Mouse (Mus musculus) ovary, postnatal 14 days (tissue): ENCODE measurements at regions not wholly inside any gene's neighbourhood (a gene's known extent, or its start where the extent isn't known, plus 50 kb on each side); places are given as distances from the start of the nearest gene placed in this dataset.

Experiments used
- DNase-seq: peaks from one replicate; pipeline ENCODE4 v3.0.0; 2022; ENCODE audit warnings: low spot score

DNA sequence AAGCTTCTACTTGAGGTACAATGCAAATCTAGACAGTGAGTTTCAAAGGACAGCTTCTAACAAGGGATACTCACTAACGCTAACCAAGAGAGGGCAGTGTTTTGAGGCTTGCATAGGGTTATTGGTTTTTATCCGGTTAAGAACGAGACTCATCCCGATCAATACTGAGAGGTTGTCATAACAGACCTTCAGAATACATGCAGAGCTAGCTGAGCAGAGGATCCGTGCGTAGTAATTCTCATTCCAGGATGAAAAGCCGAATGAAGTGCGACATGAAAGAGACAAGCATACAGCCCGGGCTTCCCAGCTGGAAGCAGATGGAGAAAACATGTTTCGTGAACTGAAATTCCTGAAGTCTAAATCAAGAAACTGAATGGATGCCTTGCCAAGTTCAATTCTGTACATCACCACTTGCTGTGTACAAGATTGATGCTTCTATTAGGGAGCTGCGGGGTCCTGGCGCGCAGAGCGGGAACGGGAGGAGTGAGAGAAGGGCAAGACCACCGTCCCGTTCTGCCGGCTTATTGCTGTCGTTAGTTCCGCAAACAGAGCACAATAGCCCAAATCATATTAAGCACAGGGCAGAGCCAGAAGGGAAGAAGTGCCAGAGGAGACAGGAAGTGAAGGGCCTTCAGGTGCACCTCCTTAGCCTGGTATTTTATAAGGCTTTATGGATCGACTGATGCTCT, 65.4 kb upstream of the Tes start:
- DNase-seq: no peak

DNA sequence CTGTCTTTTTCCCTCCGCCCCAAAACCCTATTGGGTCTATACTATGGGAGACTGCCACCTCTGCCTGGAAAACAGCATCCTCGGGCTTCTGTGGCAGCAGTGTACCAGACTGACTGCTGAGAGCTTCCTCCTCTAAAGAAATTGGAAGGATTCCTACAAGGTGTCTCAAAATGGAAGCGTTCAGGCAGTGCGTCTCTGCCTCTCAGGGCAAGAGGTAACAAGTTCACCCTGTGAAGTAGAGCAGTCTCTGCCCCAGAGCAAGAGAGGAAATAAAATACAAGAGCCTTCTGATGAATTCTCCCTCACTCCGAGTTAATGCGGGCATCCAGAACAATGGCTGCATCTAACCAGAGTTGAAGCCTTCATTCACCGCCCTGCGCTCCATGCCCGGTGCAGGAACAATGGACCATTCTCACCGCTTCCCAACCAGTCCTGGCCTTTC, 69.4 kb upstream of the Tes start:
- no peak for DNase-seq

DNA sequence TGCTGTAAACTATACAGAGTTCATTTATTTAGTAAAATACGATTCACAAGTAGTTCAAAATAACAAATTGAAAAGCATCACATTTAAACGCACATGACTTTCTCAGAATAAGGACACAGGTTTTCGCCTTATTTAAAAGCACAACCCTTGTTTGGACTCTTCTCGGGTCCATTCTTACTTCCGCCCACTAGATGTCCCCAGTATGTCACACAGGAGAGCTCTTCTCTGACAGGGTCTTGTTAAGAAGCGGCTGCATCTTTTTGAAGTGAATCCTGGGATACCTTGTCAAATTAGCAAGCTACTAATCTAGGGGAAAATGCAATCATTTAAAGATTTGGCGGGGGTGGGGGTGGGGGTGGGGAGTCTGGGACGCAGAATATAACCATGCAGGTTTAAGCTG, 70.2 kb upstream of the Tes start:
- DNase-seq: no peak

DNA sequence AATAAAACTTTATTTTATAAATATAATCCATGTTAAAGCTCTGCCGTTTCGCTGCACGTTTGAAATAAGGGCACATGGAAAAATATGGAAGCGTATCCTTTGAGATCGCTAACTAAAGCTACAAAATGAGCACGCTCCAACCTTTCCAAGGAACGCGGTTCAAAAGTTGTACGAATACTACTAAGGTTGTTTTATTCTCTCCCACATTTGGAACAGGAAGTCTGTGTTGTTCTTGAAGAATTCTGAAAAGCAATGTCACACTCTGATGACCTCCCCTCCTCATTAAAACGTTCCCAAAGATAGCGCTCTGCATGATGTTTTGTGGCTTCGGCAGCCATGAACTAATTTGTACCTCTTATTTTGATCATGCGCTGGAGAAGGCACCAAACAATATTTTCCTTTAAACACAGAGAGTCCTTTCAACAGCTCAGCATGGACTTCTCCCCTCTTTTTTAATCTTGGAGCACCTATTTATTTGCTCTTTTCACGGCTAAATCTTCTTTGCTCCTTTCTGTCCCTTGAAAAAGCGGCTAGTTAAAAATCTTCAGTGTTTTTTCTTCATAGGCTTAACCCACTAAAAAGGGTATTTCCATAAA, 72.9 kb upstream of the Tes start:
- DNase-seq: no peak

DNA sequence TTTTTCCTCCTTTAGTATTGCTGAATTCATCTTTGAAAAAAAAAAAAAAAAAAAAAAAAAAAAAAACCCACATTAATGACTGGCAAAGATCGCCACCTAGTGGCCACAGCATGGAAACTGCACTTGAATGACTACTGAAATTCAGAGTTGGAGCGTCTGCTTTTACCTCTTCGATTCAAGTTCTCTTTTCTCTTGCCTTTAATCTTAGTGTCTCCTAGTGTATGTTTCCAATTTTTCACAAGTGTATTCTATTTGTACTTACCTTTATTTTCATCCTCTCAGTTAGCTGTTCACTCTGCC, 79.9 kb upstream of the Tfec start:
- DNase-seq: no peak

DNA sequence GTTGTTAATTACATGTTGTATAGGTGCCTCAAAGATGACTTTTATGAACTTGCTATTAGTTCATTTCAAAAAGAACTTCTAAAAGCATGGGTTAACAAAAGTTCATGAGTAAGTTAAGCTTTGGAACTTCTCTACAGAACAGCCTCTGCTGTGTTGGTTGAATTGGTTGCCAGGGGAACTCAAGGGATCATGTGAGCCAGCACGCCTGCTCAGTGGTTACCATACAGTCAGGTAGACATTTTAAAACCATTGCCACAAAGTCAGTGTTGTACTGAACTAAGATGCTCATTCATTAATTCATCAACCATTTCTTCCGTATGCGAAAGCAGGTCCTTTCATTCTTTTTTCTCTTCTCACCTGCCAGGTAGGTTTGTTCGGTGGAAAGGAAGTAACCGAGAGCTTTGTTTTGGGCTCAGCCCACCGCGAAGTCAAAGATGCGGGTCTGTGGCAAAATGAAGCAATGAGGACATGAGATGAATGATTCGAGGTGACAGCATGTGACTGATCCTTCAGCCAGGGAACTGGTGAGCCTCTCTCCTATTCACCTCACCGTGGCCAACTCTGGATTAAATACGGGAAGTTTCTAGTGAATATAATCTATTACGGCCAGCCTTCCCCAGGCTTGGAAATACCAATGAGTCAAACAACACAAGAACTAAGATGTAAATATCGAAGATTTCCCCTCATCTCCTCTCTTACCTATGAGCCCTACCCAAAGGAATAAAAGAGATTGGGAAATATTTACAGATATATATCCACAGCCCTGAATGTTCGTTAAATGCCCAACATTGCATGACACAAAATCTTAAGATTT, 79.4 kb upstream of the Tfec start:
- DNase-seq: no peak

DNA sequence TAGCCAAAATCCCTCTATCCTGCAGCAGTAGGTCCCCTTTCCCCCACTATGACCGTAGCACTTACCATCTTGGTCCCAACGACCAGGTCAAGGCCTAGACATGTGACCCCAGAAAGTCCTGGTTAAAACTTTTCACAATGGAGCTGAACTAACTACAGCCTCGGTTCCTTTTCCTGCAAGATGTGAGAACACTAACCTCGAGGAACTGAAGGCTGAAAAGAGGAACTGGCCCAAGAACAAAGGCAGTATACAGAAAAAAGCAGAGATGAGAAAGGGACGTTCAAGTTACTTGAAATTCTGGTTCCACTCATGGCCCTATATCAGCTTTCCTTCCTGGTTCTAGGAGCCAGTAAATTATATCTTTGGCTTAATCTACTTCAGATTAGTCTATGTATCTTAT, 67.4 kb upstream of the Tfec start:
- no peak for DNase-seq

DNA sequence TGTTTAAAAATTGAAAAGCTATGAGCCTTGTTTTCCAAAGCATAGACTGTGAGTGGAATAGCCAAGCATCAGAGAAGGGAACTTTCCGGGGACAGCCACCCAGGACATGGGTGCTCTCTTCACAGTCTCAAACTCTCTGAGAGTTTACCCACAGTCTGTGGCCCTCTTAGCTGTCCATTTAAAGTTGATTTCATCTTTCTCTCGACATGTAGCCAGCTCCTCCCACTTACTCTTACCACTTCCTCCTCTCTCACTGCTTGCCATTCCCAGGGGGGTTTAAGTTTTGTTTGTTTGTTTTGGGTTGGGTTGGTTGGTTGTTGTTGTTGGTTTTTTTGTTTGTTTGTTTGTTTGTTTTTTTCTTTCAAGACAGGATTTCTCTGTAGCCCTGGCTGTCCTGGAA, 66.1 kb upstream of the Tfec start:
- no peak for DNase-seq

DNA sequence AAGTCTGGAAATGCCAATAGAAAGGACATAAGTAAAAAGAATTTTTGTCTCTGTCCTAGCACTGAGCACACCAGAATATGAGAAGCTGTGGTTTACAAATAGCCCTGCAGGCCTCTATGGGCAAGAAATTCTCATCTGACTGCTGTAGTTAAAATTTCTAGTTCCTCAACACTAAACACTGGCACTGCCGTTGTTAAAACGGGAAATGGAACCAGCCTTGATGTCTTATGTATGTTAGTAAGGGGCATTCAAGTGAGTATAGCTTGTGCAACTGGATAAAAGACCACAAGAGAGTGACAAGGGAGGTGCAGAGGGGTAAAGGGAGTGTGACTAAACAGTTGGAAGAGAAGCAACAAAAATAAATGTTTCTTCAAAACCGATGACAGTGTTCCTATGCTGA, 65.7 kb upstream of the Tfec start:
- no peak for DNase-seq

DNA sequence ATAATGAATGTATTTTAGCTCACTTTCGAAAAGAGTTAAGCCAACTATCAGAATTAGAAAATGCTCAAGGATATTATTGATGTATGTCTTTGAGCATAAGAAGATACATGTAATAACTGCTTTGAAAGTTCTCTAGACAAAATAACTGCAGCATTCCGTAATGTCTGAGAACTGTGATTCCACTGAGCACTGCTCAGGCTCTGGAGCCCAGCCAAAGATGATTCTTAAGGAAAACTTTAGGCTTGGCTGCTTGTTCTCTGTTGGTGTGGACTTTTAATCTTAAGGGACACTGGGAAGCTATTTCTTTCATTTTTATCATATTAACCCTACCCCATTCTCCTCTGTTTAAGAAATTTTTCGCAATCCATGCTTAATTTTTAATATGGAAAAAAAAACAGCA, 59.9 kb upstream of the Tfec start:
- peak; percentile 5 for DNase-seq

DNA sequence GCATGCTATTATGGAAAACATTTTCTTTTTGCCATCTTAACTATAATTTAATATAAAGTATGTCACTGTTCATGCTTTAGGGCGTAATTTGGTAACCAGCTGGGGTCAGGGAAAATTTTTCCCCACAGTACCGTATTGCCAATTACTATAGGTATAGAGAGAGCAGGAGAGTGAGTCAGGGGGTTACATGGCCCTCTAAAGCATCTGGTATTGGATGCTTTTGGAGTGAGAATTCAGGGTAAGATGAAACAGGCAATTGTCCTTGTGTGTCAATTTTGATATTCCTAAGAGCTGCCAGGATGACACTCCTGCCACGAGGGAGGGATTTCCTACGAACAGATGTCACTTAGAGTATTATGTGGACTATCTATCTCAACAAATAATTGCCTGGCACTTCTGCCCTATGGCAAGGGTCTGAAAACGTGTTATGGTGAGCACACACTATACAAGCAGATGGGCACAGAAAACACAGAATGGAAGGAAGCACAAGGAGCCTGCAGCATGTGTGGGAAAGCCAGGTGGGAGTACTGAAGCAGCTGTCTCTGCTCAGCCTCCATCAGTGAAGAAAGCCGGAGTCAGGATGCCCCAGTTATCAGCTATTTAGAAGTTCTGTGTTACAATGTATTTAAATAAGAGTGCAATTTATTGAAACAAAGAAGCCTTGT, 58.7 kb upstream of the Tfec start:
- DNase-seq: no peak
